In the genomic region with DNA sequence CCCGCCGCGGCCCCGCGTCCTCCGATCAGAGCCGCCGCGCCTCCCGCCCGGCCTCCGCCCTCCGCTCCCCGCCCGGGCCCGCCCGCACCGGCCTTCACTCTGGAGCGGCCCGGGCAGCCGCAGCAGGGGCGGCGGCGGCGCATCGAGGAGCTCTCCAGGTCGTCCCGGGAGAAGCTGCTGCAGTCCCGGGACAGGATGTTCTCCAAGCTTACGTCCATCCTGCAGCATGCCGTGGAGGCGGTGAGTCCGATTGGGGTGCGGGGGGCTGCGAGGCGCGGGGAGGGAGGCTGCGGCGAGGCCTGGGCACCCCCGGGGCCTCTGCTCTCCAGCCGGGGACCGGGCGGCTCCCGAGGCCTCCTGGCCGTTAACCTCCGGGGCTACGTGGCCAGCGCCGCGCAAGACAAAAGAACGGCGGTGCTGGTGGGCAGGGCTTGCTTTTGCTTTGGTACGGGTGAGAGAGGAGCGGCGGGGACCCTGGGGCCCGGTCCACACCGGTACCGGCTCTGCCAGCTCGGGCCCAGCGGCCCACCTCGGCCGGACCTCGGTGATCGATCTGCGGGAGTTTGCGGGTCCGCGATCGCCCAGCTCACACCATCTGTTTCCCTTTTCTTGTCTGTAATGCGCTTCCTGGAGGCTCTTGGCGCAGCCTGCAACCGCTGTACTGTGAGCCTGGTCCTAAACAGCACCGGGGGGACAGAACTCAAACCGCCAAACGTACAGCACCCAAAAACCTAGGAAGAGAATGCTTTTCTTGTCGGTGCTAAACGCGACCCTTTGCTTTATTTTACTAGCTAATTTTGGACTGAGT, we compare ENCODE assay signal across 8 mouse cellular contexts. TPM values are rescaled to one million over a fixed set of nuclear protein-coding genes. Genes with fewer than 3 reads are reported as not detected.
A peak's percentile ranks its signal among the peaks of the same experiment; 100 is the strongest.
DNase-seq lines count a peak whose midpoint lies in the region; ATAC-seq lines count a peak whose summit lies in the region.

No protein-coding gene starts in this region.

- peak overlapping the region; percentile 97 for H3K27ac ChIP-seq in hindbrain, embryonic 16.5 days (ENCODE audit: low read depth, low read length)
- peak overlapping the region; percentile 96 for H3K27ac ChIP-seq in limb, embryonic 15.5 days
- peak overlapping the region; percentile 96 for H3K27ac ChIP-seq in midbrain, embryonic 15.5 days
- H3K27ac ChIP-seq in stomach, embryonic 16.5 days (ENCODE audit: low read length): peak overlapping the region; percentile 97

- no peaks in the 10 kb centered on the region for H3K27me3 ChIP-seq in hindbrain, embryonic 16.5 days (replicated peaks; ENCODE audit: control insufficient read depth, insufficient read depth, low read length)
- no peaks in the 10 kb centered on the region for H3K27me3 ChIP-seq in limb, embryonic 15.5 days
- no peaks in the 10 kb centered on the region for H3K27me3 ChIP-seq in midbrain, embryonic 15.5 days (replicated peaks)
- no peaks in the 10 kb centered on the region for H3K27me3 ChIP-seq in stomach, embryonic 16.5 days (ENCODE audit: control insufficient read depth, insufficient read depth, low read length)

- peak overlapping the region; percentile 79 for H3K4me2 ChIP-seq in hindbrain, embryonic 16.5 days (ENCODE audit: low read length)
- H3K4me2 ChIP-seq in limb, embryonic 15.5 days: peak overlapping the region; percentile 47
- H3K4me2 ChIP-seq in midbrain, embryonic 15.5 days: peak overlapping the region; percentile 64
- peak overlapping the region; percentile 61 for H3K4me2 ChIP-seq in stomach, embryonic 16.5 days (ENCODE audit: low read depth, low read length)

- H3K4me1 ChIP-seq in hindbrain, embryonic 16.5 days (ENCODE audit: control insufficient read depth, insufficient read depth, low read depth, low read length): peaks cover 43% of the 10 kb centered on the region
- peaks cover 50% of the 10 kb centered on the region for H3K4me1 ChIP-seq in limb, embryonic 15.5 days
- peaks cover 51% of the 10 kb centered on the region for H3K4me1 ChIP-seq in midbrain, embryonic 15.5 days
- peaks cover 44% of the 10 kb centered on the region for H3K4me1 ChIP-seq in stomach, embryonic 16.5 days (ENCODE audit: control insufficient read depth, insufficient read depth, low read length)

- under 1% methylated on average over 69 of the region's 78 CpGs for WGBS in hindbrain, embryonic 16.5 days
- under 1% methylated on average over 76 of the region's 78 CpGs for WGBS in limb, embryonic 15.5 days
- under 1% methylated on average over 63 of the region's 78 CpGs for WGBS in midbrain, embryonic 15.5 days
- under 1% methylated on average over 73 of the region's 78 CpGs for WGBS in stomach, embryonic 16.5 days

- no peaks in the 10 kb centered on the region for H3K9me3 ChIP-seq in hindbrain, embryonic 16.5 days (ENCODE audit: control insufficient read depth, low read length)
- H3K9me3 ChIP-seq in limb, embryonic 15.5 days: no peaks in the 10 kb centered on the region
- H3K9me3 ChIP-seq in midbrain, embryonic 15.5 days: no peaks in the 10 kb centered on the region
- H3K9me3 ChIP-seq in stomach, embryonic 16.5 days (replicated peaks; ENCODE audit: control insufficient read depth, low read length): no peaks in the 10 kb centered on the region

- H3K36me3 ChIP-seq in hindbrain, embryonic 16.5 days (ENCODE audit: control insufficient read depth, insufficient read depth, low read length): no peaks in the 10 kb centered on the region
- no peaks in the 10 kb centered on the region for H3K36me3 ChIP-seq in limb, embryonic 15.5 days
- H3K36me3 ChIP-seq in midbrain, embryonic 15.5 days (replicated peaks): no peaks in the 10 kb centered on the region
- no peaks in the 10 kb centered on the region for H3K36me3 ChIP-seq in stomach, embryonic 16.5 days (ENCODE audit: control insufficient read depth, insufficient read depth, low read length)

- peak; percentile 74 for ATAC-seq in hindbrain, embryonic 16.5 days
- ATAC-seq in limb, embryonic 15.5 days (ENCODE audit: insufficient number of reproducible peaks, low FRiP score, low TSS enrichment, low read depth): peak; percentile 71; the same call in 1 of the 2 replicates
- peak; percentile 51 for ATAC-seq in midbrain, embryonic 15.5 days (replicated peaks)
- peak; percentile 21 for ATAC-seq in stomach, embryonic 16.5 days (ENCODE audit: insufficient read depth, low FRiP score)

- peak overlapping the region; percentile 100 for H3K9ac ChIP-seq in hindbrain, embryonic 16.5 days (ENCODE audit: low read depth, low read length)
- peak overlapping the region; percentile 99 for H3K9ac ChIP-seq in limb, embryonic 15.5 days
- H3K9ac ChIP-seq in midbrain, embryonic 15.5 days: peak overlapping the region; percentile 97
- H3K9ac ChIP-seq in stomach, embryonic 16.5 days (ENCODE audit: low read length): peak overlapping the region; percentile 99

- H3K4me3 ChIP-seq in hindbrain, embryonic 16.5 days (ENCODE audit: low read length): peak overlapping the region; percentile 98
- H3K4me3 ChIP-seq in limb, embryonic 15.5 days: peak overlapping the region; percentile 97
- H3K4me3 ChIP-seq in midbrain, embryonic 15.5 days: peak overlapping the region; percentile 97
- H3K4me3 ChIP-seq in stomach, embryonic 16.5 days (replicated peaks; ENCODE audit: low read length): peak overlapping the region; percentile 92

- peak; percentile 48 for DNase-seq in right cerebral cortex, adult 18-20 months
- DNase-seq in right cerebral cortex, postnatal 36 days (ENCODE audit: low spot score in 2 of 2): no peak
- DNase-seq in c-Kit-positive CD71-positive TER-119-positive erythroid progenitor cells, embryonic 14.5 days (ENCODE audit: low spot score): peak; percentile 58
- DNase-seq in gastrocnemius, adult 18-20 months (ENCODE audit: low spot score): peak; percentile 45

RNA-seq across cellular contexts. Expression of a gene that starts 0.9 kb away (rescaled TPM):
- 1 to 10 TPM; 8.8 to 9.7 TPM for total RNA-seq in gastrocnemius, adult 18-20 months (2021)
- 11.2 and 12.8 TPM in 2 replicates for polyA plus RNA-seq in hindbrain, embryonic 16.5 days (2015; fragmentation: Nextera tagmentation; extraction: Ambion mirVana)
- polyA plus RNA-seq in limb, embryonic 15.5 days (2015; fragmentation: Nextera tagmentation; extraction: Ambion mirVana): 13.3 and 17.4 TPM in 2 replicates
- 12.9 and 14.1 TPM in 2 replicates for polyA plus RNA-seq in midbrain, embryonic 15.5 days (2015; fragmentation: Nextera tagmentation; extraction: Ambion mirVana)
- 11.6 and 12.4 TPM in 2 replicates for polyA plus RNA-seq in stomach, embryonic 16.5 days (2015; fragmentation: Nextera tagmentation; extraction: Ambion mirVana)

RNA-seq across cellular contexts. Expression of a gene that starts 46.6 kb away (rescaled TPM):
- 10 to 100 TPM; 36.0 to 65.7 TPM for total RNA-seq in gastrocnemius, adult 18-20 months (2021)
- polyA plus RNA-seq in hindbrain, embryonic 16.5 days (2015; fragmentation: Nextera tagmentation; extraction: Ambion mirVana): 57.3 and 62.1 TPM in 2 replicates
- 105 and 116 TPM in 2 replicates for polyA plus RNA-seq in limb, embryonic 15.5 days (2015; fragmentation: Nextera tagmentation; extraction: Ambion mirVana)
- polyA plus RNA-seq in midbrain, embryonic 15.5 days (2015; fragmentation: Nextera tagmentation; extraction: Ambion mirVana): 57.4 and 64.5 TPM in 2 replicates
- 66.5 and 85.4 TPM in 2 replicates for polyA plus RNA-seq in stomach, embryonic 16.5 days (2015; fragmentation: Nextera tagmentation; extraction: Ambion mirVana)

Comparison
In these comparisons a context has a peak if more than half of its experiments do, and no peak if none do; other contexts are left out.
1. DNase-seq: peak in right cerebral cortex, adult 18-20 months (single experiment), c-Kit-positive CD71-positive TER-119-positive erythroid progenitor cells, embryonic 14.5 days (single experiment) and gastrocnemius, adult 18-20 months (single experiment); none in right cerebral cortex, postnatal 36 days (0 of 2).
2. ATAC-seq: peak in every context shown above with its lines; median percentile 74 in hindbrain, embryonic 16.5 days; 71 in limb, embryonic 15.5 days; 51 in midbrain, embryonic 15.5 days; 21 in stomach, embryonic 16.5 days.
3. Peak in every context shown above with its lines, with median percentiles within 50 percentile points of each other: H3K27ac ChIP-seq, H3K4me2 ChIP-seq, H3K4me3 ChIP-seq and H3K9ac ChIP-seq.